Mouse (Mus musculus) forebrain, embryonic 14.5 days (tissue): ENCODE results near the gene Kif13a. TPM values are rescaled to one million over a fixed set of nuclear protein-coding genes. Genes with fewer than 3 reads are reported as not detected.

Experiments
- ATAC-seq: fragments of 200-750 bp; cut with Nextera tagmentation; 2 replicates; pipeline ENCODE4 v1.8.0; 2017; ENCODE audit warnings: mild to moderate bottlenecking, moderate library complexity
- DNase-seq: peaks from one replicate; pipeline ENCODE4 v3.0.0-alpha.2; 2015; ENCODE audit warnings: low spot score
- H3K27ac ChIP-seq: fragments of 300-500 bp; sonication (generic); 2 replicates; pipeline ENCODE4 v1.5.1; 2014; ENCODE audit warnings: low read depth, mild to moderate bottlenecking, control low read depth, low read length, moderate library complexity
- H3K27me3 ChIP-seq: fragments of 300-500 bp; sonication (generic); replicated peaks from 2 replicates; pipeline ENCODE4 v1.6.1; 2014; ENCODE audit warnings: low read length, control low read depth, mixed read lengths; ENCODE audit not compliant: control insufficient read depth, insufficient read depth
- H3K36me3 ChIP-seq: fragments of 300-500 bp; sonication (generic); 2 replicates; pipeline ENCODE4 v1.6.1; 2014; ENCODE audit warnings: low read length, control low read depth; ENCODE audit not compliant: control insufficient read depth, insufficient read depth
- H3K4me1 ChIP-seq: fragments of 300-500 bp; sonication (generic); 2 replicates; pipeline ENCODE4 v1.6.1; 2014; ENCODE audit warnings: antibody characterized with exemption, low read length, control low read depth; ENCODE audit not compliant: control insufficient read depth, insufficient read depth
- H3K4me2 ChIP-seq: fragments of 300-500 bp; sonication (generic); 2 replicates; pipeline ENCODE4 v1.6.1; 2014; ENCODE audit warnings: mild to moderate bottlenecking, control low read depth, low read length
- H3K4me3 ChIP-seq: fragments of 300-500 bp; sonication (generic); 2 replicates; pipeline ENCODE4 v1.5.1; 2014; ENCODE audit warnings: low read depth, low read length, control low read depth
- H3K9ac ChIP-seq: fragments of 300-500 bp; sonication (generic); 2 replicates; pipeline ENCODE4 v1.6.1; 2014; ENCODE audit warnings: mild to moderate bottlenecking, low read length, control low read depth, moderate library complexity
- H3K9me3 ChIP-seq: fragments of 300-500 bp; sonication (generic); replicated peaks from 2 replicates; pipeline ENCODE4 v1.6.1; 2016; ENCODE audit warnings: low read length, control low read depth, mixed read lengths; ENCODE audit not compliant: control insufficient read depth
- WGBS: fragments of 180-500 bp; shearing (Covaris S2); extraction: QIAGEN DNeasy Blood & Tissue Kit; methylation state at CpG from one replicate; pipeline ENCODE4 v1.1.7; 2014; 5-methylcytosine and 5-hydroxymethylcytosine counted together
- polyA plus RNA-seq: library from polyadenylated mRNA; unstranded; fragments of >200 nt; fragmentation: Nextera tagmentation; extraction: Ambion mirVana; gene quantifications from 2 replicates; pipeline ENCODE4 v1.2.1, GENCODE M21; 2014

Gene Kif13a
- polyA plus RNA-seq, 1 experiment from 2014 or later, result 7.1 TPM

DNA sequence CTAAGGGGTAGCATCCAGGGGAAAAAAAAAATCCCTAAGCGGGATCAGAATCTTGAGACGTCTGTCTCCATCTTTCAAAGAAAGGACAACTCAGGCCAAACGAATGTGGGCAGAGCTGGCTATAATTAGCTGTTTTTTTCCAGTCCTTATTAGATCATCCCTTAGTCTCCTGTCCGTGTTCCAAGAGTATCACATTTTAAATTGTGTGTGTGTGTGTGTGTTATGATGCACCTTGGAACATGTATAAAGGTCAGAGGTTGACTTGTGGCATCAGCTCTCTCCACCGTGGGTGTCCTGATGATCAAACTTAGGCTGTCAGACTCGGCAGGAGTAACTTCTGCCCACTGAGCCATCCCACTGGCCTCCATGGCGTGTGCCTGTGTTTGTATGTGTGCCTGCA lies 190.2 kb downstream of the Kif13a start:
- no peaks in the 10 kb centered on the region for H3K9me3 ChIP-seq
- H3K4me1 ChIP-seq, result peaks cover 7% of the 10 kb centered on the region
- no peaks in the 10 kb centered on the region for H3K27me3 ChIP-seq
- H3K27ac ChIP-seq, result no peak overlapping the region
- H3K4me2 ChIP-seq, result no peak overlapping the region
- no peak for ATAC-seq
- no peak for DNase-seq
- H3K4me3 ChIP-seq, result no peak overlapping the region
- no peaks in the 10 kb centered on the region for H3K36me3 ChIP-seq
- 72% methylated on average over 7 of the region's 7 CpGs for WGBS
- H3K9ac ChIP-seq, result no peak overlapping the region

DNA sequence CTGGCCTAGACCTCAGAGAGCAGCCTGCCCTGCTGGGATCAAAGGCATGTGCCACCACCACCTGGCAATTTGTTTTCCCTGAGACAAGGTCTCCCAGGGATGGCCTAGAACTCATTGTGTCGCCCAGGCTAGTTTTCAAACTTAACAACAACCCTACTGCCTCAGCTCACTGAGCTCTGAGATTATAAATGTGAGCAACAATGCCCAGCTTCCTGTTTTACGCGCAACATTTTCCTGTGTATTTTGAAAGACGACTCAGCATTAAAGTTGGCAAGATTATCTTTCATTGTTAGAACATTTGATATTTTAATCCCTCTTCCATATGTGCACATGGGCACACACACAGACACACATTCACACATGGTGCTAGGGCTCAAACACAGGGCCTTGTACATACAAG lies 192.2 kb downstream of the Kif13a start:
- Histone ChIP-seq H3K9ac (no peak overlapping the region), H3K4me3 (no peak overlapping the region), H3K36me3 (no peaks in the 10 kb centered on the region), H3K4me1 (peaks cover 7% of the 10 kb centered on the region), H3K27me3 (no peaks in the 10 kb centered on the region), H3K4me2 (no peak overlapping the region), H3K9me3 (no peaks in the 10 kb centered on the region), H3K27ac (no peak overlapping the region)
- ATAC-seq (no peak), DNase-seq (no peak)
- WGBS, result 85% methylated on average over 4 of the region's 4 CpGs

DNA sequence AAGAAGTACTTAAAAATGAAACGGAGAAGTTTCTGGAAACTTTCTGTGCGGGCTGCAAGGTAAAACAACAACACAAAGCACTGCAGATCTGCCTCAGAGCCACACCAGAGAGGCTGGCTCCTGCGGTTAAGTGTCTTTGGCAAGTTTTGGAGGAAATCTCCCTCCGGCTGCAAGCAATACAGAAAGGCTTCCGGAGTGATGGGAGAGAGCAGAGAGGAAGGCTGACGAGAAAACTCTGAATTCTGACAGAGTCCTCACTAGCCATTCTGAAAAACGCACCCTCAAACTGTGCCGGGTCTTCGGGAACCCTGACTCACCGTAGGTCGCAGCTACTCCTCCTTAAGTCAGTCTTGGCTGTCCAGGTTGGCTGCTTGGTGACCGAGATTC lies 193.2 kb downstream of the Kif13a start:
- no peak for ATAC-seq
- peak; percentile 3 for DNase-seq

DNA sequence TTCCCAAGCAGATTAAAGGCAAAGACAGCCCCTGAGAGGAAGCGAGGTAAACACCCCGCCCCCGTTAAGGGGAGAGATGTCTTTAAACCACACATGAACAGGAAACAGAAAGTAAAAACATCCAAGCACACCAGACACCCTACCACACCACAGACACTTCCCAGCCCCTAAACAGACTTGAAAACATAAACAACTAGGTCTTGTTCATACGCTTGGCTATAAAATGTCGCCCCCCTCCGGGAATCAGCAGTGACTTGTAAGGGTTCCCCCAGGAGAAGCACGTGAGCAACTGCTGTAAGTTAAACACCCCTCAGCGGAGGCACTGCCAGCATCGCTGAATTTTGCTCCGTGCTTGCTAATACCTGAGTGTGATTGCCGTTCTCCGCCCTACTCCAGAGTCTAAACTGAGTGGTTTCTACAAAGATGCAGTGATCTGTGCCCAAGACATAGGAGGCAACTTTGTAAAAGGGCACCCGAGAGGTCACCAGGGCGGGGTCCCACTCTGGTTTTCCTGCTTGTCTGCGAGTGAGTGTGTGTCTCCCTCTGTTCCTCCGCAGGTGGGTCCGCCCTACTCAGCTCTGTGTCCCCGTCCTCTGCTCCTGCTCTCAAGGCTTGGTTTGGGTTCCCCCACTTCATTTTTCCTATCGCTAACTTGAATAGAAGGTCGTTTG lies 193.7 kb downstream of the Kif13a start:
- under 1% methylated on average over 20 of the region's 20 CpGs for WGBS
- peak; percentile 32; the same call in 1 of the 2 replicates for ATAC-seq
- DNase-seq, result peak; percentile 65

More for the DNA sequence above, 193.2 kb downstream of the Kif13a start:
- Histone ChIP-seq H3K4me1 (peaks cover 7% of the 10 kb centered on the region), H3K27ac (no peak overlapping the region), H3K4me3 (peak overlapping the region; percentile 18), H3K9ac (peak overlapping the region; percentile 26; the same call in 1 of the 2 replicates), H3K4me2 (peak overlapping the region; percentile 60), H3K36me3 (no peaks in the 10 kb centered on the region), H3K27me3 (no peaks in the 10 kb centered on the region), H3K9me3 (no peaks in the 10 kb centered on the region)
- 4% methylated on average over 12 of the region's 12 CpGs for WGBS

DNA sequence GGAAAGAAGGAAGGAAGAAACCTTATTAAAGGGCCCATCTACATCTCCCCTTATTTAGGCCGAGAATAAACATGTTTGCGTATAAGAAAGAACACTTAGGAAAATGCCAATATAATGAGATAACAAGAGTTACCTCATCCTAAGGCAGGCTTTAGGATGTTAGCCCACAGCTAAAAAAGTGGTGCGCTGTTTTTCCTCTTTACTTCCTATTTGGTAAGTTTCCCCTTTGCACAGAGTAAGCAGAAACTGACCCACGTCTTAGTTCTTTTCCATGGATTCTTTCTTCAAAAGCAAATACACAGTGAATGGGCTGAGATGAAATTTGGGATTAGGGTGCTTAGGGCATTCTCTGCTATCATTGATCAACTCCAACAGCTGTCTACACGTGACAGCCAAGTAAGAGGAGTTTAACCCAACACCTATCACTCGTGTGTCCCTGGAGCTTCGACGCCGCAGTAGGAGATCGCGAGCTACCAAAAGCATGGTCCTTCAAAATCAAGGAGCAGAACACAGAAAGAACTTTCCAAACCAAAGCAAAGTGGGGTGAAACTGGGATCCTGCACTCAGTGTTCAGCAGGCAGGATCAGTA lies 194.4 kb downstream of the Kif13a start:
- Histone ChIP-seq H3K9ac (peak overlapping the region; percentile 26; the same call in 1 of the 2 replicates), H3K4me3 (peak overlapping the region; percentile 18), H3K36me3 (no peaks in the 10 kb centered on the region), H3K9me3 (no peaks in the 10 kb centered on the region), H3K4me2 (peak overlapping the region; percentile 60), H3K27ac (no peak overlapping the region), H3K27me3 (no peaks in the 10 kb centered on the region), H3K4me1 (peaks cover 7% of the 10 kb centered on the region)
- ATAC-seq (no peak), DNase-seq (no peak)
- WGBS, result 45% methylated on average over 11 of the region's 11 CpGs

More for the DNA sequence above, 193.7 kb downstream of the Kif13a start:
- Histone ChIP-seq H3K4me3 (peak overlapping the region; percentile 18), H3K4me2 (peak overlapping the region; percentile 60), H3K4me1 (peaks cover 7% of the 10 kb centered on the region), H3K27me3 (no peaks in the 10 kb centered on the region), H3K27ac (no peak overlapping the region), H3K36me3 (no peaks in the 10 kb centered on the region), H3K9ac (peak overlapping the region; percentile 26; the same call in 1 of the 2 replicates), H3K9me3 (no peaks in the 10 kb centered on the region)

DNA sequence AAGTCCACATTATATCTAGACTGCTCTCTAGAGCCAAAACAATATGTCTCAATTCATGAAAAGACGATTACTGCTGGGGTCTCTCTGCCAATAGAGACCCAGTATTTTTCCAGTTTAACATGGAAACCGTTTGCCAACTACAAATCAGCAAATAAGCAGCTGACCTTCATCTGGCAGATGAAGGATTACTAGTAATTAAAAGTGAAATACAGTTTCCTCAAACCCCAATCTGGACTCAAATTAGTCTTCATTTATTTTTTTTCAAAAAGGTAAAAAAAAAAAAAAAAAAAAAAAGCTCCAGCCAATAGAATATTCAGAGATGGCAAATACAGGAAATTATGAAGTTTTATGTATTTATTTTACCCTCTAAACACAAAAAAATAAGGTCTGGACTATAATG lies 199.7 kb downstream of the Kif13a start:
- ATAC-seq (no peak), DNase-seq (no peak)
- Histone ChIP-seq H3K36me3 (no peaks in the 10 kb centered on the region), H3K9ac (no peak overlapping the region), H3K4me3 (no peak overlapping the region), H3K4me1 (peaks cover 9% of the 10 kb centered on the region), H3K27ac (no peak overlapping the region), H3K9me3 (no peaks in the 10 kb centered on the region), H3K4me2 (no peak overlapping the region), H3K27me3 (no peaks in the 10 kb centered on the region)
- 74% methylated on average over 2 of the region's 2 CpGs for WGBS

DNA sequence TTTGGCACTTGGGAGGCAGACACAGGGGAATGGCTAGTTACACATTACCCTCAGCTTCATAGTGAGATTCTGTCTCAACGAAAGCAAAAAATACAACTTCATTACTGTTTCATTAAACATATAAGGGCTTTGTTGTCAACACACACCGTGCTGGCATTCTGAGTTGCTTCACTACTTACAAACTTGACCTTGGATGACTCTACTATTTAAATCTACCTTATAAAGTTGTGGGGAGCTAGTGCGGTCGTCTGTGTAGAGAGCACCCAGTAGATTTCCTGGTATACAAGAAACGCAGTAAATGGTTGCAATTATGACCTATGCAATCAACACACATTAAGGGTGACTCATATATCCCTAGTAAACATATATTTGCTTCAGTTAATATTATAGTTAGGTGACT lies 201.3 kb downstream of the Kif13a start:
- no peaks in the 10 kb centered on the region for H3K27me3 ChIP-seq
- peak overlapping the region; percentile 94; the same call in 1 of the 2 replicates for H3K27ac ChIP-seq
- H3K4me3 ChIP-seq, result peak overlapping the region; percentile 100
- ATAC-seq (0 out of 2 replicates have a peak, but pooled peaks have one; percentile 5), DNase-seq (no peak)
- no peaks in the 10 kb centered on the region for H3K36me3 ChIP-seq
- peaks cover 18% of the 10 kb centered on the region for H3K4me1 ChIP-seq
- 35% methylated on average over 5 of the region's 5 CpGs for WGBS
- H3K9ac ChIP-seq, result peak overlapping the region; percentile 66
- H3K9me3 ChIP-seq, result no peaks in the 10 kb centered on the region
- H3K4me2 ChIP-seq, result peak overlapping the region; percentile 49

DNA sequence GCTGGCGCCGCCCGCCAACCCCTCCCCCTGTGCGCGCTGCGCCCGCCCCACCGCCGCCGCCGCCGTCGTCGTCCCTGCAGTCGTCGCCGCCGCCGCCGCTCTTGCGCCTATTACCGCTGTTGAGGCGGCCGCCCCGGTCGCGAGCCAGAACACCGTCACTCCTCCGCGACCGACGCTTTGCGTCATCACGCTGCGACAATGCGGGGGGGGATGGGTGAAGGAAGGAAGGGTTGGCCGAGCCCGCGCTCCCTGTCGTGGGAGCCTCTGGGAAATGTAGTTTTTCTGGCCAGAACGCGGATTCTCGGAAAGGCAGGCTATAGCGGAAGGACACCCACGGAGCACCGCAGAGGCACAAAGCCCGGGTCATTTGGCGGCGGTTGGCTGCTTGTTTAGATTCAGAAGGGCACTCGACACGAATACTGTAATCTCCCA lies 201.8 kb downstream of the Kif13a start, which contains the start of gene Nup153:
TSS of gene Nup153 (minus strand) at position 104 of the 432 bp plus-strand sequence.
- Histone ChIP-seq H3K9me3 (no peaks in the 10 kb centered on the region), H3K36me3 (no peaks in the 10 kb centered on the region), H3K4me1 (peaks cover 18% of the 10 kb centered on the region), H3K27me3 (no peaks in the 10 kb centered on the region), H3K4me3 (peak within 1 kb of the TSS; percentile 100), H3K9ac (peak within 1 kb of the TSS; percentile 93), H3K4me2 (peak within 1 kb of the TSS; percentile 76), H3K27ac (peak within 1 kb of the TSS; percentile 94)
- DNase-seq (peak; percentile 99), ATAC-seq (peak; percentile 92)
- WGBS, result under 1% methylated on average over 50 of the region's 51 CpGs
